Mouse (Mus musculus): ENCODE results near the gene Hist2h3b. TPM values are rescaled to one million over a fixed set of nuclear protein-coding genes. Genes with fewer than 3 reads are reported as not detected.
A peak's percentile ranks its signal among the peaks of the same experiment; 100 is the strongest.

Gene Hist2h3b
- polyA plus RNA-seq, 1 experiment = 102 TPM

- Histone ChIP-seq H3K27ac (ENCODE audit: insufficient read depth, low read length) (no peak overlapping the region), H3K4me1 (ENCODE audit: control insufficient read depth, insufficient read depth, insufficient read length) (peaks cover 4% of the 10 kb centered on the region; the same call in 1 of the 2 replicates), H3K4me3 (ENCODE audit: extremely low read depth, insufficient read depth, insufficient read length) (no peak overlapping the region), H3K27me3 (ENCODE audit: control insufficient read depth, insufficient read depth, low read length) (0 out of 2 replicates have a peak, but pooled peaks cover 1% of the 10 kb centered on the region), H3K36me3 (ENCODE audit: control insufficient read depth, insufficient read depth, low read length) (no peaks in the 10 kb centered on the region)
- TF ChIP-seq CTCF (IDR thresholded peaks at IDR 0.05; ENCODE audit: extremely low read depth, insufficient read depth, insufficient read length, insufficient replicate concordance) (no peak), POLR2A (IDR thresholded peaks at IDR 0.05; ENCODE audit: low read depth, low read length) (no peak)
- DNase-seq (ENCODE audit: low read depth in 1 of 2, low spot score in 2 of 2) = no peak
- WGBS = 79% methylated on average over 6 of the region's 6 CpGs
Observed at GRCm38 (mm10) chr3:96292641-96293040, 24.2 kb downstream of the Hist2h3b start.

DNA sequence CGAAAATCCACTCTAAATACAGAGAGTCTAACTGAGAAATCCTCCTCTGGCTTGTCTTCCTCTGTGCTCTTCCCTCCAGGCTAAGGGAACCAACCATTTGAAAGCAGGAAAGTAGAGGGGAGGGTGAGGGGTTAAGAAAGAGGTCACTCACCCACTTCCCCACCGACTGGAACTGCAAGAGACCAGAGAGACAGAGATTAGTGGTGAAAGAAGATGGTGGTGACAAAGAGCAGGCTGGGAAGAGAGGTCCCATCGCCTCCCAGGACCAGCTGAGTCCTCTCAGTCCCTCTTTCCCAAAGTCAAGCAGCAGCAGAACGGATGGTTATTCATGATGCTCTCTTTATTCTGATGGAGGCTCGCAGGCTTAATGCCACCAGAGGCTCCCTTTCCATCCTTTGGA lies 24.9 kb downstream of the Hist2h3b start:
- Histone ChIP-seq H3K4me3 (ENCODE audit: extremely low read depth, insufficient read depth, insufficient read length) (no peak overlapping the region), H3K27ac (ENCODE audit: insufficient read depth, low read length) (no peak overlapping the region)
- 27% methylated on average over 5 of the region's 5 CpGs for WGBS

GRCm38 (mm10) chr3:96293787-96294186 lies 25.3 kb downstream of the Hist2h3b start, which contains the start of gene Fcgr1:
Fcgr1 (minus strand) TSS chr3:96293969.
- 13% methylated on average over 4 of the region's 4 CpGs for WGBS
- no peak for TF ChIP-seq POLR2A (IDR thresholded peaks at IDR 0.05; ENCODE audit: low read depth, low read length)
- no peak for TF ChIP-seq CTCF (IDR thresholded peaks at IDR 0.05; ENCODE audit: extremely low read depth, insufficient read depth, insufficient read length, insufficient replicate concordance)
- no peak within 1 kb of the TSS; the same call in 1 of the 2 replicates for H3K27ac ChIP-seq (ENCODE audit: insufficient read depth, low read length)

More for the DNA sequence above, 24.9 kb downstream of the Hist2h3b start:
- H3K27me3 ChIP-seq (ENCODE audit: control insufficient read depth, insufficient read depth, low read length) = 0 out of 2 replicates have a peak, but pooled peaks cover 1% of the 10 kb centered on the region
- H3K36me3 ChIP-seq (ENCODE audit: control insufficient read depth, insufficient read depth, low read length) = no peaks in the 10 kb centered on the region
- TF ChIP-seq POLR2A (IDR thresholded peaks at IDR 0.05; ENCODE audit: low read depth, low read length) (no peak), CTCF (IDR thresholded peaks at IDR 0.05; ENCODE audit: extremely low read depth, insufficient read depth, insufficient read length, insufficient replicate concordance) (no peak)
- H3K4me1 ChIP-seq (ENCODE audit: control insufficient read depth, insufficient read depth, insufficient read length) = peaks cover 4% of the 10 kb centered on the region; the same call in 1 of the 2 replicates
- DNase-seq (ENCODE audit: low read depth in 1 of 2, low spot score in 2 of 2) = no peak

DNA sequence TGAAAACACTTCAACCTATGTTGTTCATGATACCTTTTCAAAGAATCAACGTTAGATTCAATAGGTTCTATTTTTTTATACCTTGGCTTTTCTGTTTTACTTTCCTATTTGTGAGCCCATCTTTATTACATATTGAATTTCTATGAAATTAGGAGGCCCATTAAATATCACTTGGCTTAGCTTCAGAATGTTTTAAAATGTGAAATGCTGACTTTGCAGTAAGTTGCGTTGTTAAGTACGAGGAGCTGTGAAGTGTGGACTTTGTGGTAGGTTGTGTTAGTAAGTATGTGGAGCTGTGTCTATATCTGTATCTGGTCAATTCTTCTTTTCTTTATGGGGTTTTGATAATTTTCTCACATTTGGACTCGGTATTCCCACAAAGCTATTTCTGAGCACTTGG lies 29.9 kb downstream of the Hist2h3b start:
- H3K27ac ChIP-seq (ENCODE audit: insufficient read depth, low read length) = no peak overlapping the region
- TF ChIP-seq POLR2A (IDR thresholded peaks at IDR 0.05; ENCODE audit: low read depth, low read length) (no peak), CTCF (IDR thresholded peaks at IDR 0.05; ENCODE audit: extremely low read depth, insufficient read depth, insufficient read length, insufficient replicate concordance) (no peak)
- no peak for DNase-seq (ENCODE audit: low read depth in 1 of 2, low spot score in 2 of 2)
- H3K4me3 ChIP-seq (ENCODE audit: extremely low read depth, insufficient read depth, insufficient read length) = no peak overlapping the region
- H3K27me3 ChIP-seq (ENCODE audit: control insufficient read depth, insufficient read depth, low read length) = no peaks in the 10 kb centered on the region
- no peaks in the 10 kb centered on the region for H3K36me3 ChIP-seq (ENCODE audit: control insufficient read depth, insufficient read depth, low read length)
- H3K4me1 ChIP-seq (ENCODE audit: control insufficient read depth, insufficient read depth, insufficient read length) = peaks cover 8% of the 10 kb centered on the region; the same call in 1 of the 2 replicates
- WGBS = 92% methylated on average over 4 of the region's 4 CpGs

More at GRCm38 (mm10) chr3:96293787-96294186, 25.3 kb downstream of the Hist2h3b start, which contains the start of gene Fcgr1:
- H3K27me3 ChIP-seq (ENCODE audit: control insufficient read depth, insufficient read depth, low read length) = 0 out of 2 replicates have a peak, but pooled peaks cover 1% of the 10 kb centered on the region
- no peak for DNase-seq (ENCODE audit: low read depth in 1 of 2, low spot score in 2 of 2)
- H3K36me3 ChIP-seq (ENCODE audit: control insufficient read depth, insufficient read depth, low read length) = no peaks in the 10 kb centered on the region
- peaks cover 4% of the 10 kb centered on the region; the same call in 1 of the 2 replicates for H3K4me1 ChIP-seq (ENCODE audit: control insufficient read depth, insufficient read depth, insufficient read length)
- H3K4me3 ChIP-seq (ENCODE audit: extremely low read depth, insufficient read depth, insufficient read length) = no peak within 1 kb of the TSS

GRCm38 (mm10) chr3:96299562-96299961 lies 31.1 kb downstream of the Hist2h3b start:
- no peak for TF ChIP-seq POLR2A (IDR thresholded peaks at IDR 0.05; ENCODE audit: low read depth, low read length)
- no peak for TF ChIP-seq CTCF (IDR thresholded peaks at IDR 0.05; ENCODE audit: extremely low read depth, insufficient read depth, insufficient read length, insufficient replicate concordance)
- DNase-seq (ENCODE audit: low read depth in 1 of 2, low spot score in 2 of 2) = no peak
- H3K27ac ChIP-seq (ENCODE audit: insufficient read depth, low read length) = no peak overlapping the region
- peaks cover 4% of the 10 kb centered on the region; the same call in 1 of the 2 replicates for H3K4me1 ChIP-seq (ENCODE audit: control insufficient read depth, insufficient read depth, insufficient read length)
- H3K36me3 ChIP-seq (ENCODE audit: control insufficient read depth, insufficient read depth, low read length) = no peaks in the 10 kb centered on the region
- no peak overlapping the region for H3K4me3 ChIP-seq (ENCODE audit: extremely low read depth, insufficient read depth, insufficient read length)
- 96% methylated on average over 2 of the region's 2 CpGs for WGBS
- no peaks in the 10 kb centered on the region for H3K27me3 ChIP-seq (ENCODE audit: control insufficient read depth, insufficient read depth, low read length)

DNA sequence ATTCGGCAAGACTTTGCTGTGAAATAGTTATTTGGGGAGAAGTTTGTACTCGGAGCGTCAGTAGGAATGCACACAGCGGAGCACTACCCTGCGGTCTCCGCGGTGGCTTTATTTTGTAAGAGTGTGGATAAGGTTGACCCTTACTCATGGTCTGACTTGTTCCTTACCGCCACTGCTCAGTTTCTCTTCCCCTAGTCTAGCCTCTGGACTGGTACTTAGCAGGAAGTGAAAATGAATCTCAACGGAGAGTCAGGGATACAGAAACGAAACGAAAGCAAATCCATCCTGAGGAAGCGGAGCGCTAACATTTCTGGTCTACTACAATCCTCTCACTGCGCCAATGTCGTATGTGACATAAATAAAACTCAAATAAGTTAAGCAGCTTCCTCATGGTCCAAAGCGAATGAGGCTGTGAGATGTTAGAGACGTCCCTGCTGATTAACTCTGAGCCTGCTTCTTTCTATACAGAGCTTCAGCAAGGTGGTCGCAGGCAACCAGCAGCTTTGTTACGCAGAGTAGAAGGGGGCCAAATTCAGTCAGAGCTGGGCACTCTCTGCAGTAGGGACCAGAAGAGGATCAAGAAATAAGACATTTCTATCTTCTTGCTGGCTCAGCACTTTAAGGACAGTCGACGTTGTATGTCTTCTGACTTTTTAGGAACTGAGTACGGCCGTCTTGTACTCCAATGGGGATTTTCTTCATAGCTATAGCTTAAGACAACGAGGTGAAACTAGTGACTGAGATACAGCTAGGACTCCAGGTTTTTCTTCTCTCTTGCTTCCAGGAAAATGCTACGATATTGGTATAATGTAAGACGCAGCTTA lies 32.5 kb downstream of the Hist2h3b start:
- WGBS = 34% methylated on average over 26 of the region's 26 CpGs
- peaks cover 4% of the 10 kb centered on the region; the same call in 1 of the 2 replicates for H3K4me1 ChIP-seq (ENCODE audit: control insufficient read depth, insufficient read depth, insufficient read length)
- no peaks in the 10 kb centered on the region for H3K36me3 ChIP-seq (ENCODE audit: control insufficient read depth, insufficient read depth, low read length)
- H3K4me3 ChIP-seq (ENCODE audit: extremely low read depth, insufficient read depth, insufficient read length) = peak overlapping the region; percentile 50
- no peak for DNase-seq (ENCODE audit: low read depth in 1 of 2, low spot score in 2 of 2)
- H3K27me3 ChIP-seq (ENCODE audit: control insufficient read depth, insufficient read depth, low read length) = no peaks in the 10 kb centered on the region
- no peak for TF ChIP-seq CTCF (IDR thresholded peaks at IDR 0.05; ENCODE audit: extremely low read depth, insufficient read depth, insufficient read length, insufficient replicate concordance)
- TF ChIP-seq POLR2A (IDR thresholded peaks at IDR 0.05; ENCODE audit: low read depth, low read length) = no peak
- H3K27ac ChIP-seq (ENCODE audit: insufficient read depth, low read length) = peak overlapping the region; percentile 45; the same call in 1 of the 2 replicates

Measured in spleen, adult 2 months (tissue).